Mouse (Mus musculus) gastrocnemius, adult 2 months (tissue): ENCODE results near the gene Plcg1. TPM values are rescaled to one million over a fixed set of nuclear protein-coding genes. Genes with fewer than 3 reads are reported as not detected.

Source experiments
- DNase-seq: peaks from one replicate; pipeline ENCODE4 v3.0.0; 2022
- H3K27ac ChIP-seq: fragments of 200-600 bp; 2 replicates; pipeline ENCODE4 v1.8.1; 2022; ENCODE audit warnings: mild to moderate bottlenecking
- H3K4me3 ChIP-seq: fragments of 200-600 bp; 2 replicates; pipeline ENCODE4 v1.8.1; 2022; ENCODE audit warnings: mild to moderate bottlenecking, moderate library complexity
- CTCF ChIP-seq: fragments of 200-600 bp; IDR thresholded peaks from 2 replicates; pipeline ENCODE4 v1.8.1; 2022; ENCODE audit warnings: antibody characterized with exemption, mild to moderate bottlenecking, moderate library complexity
- intact Hi-C: fragments of 180-260 bp; cut with DNase I; formaldehyde crosslinking; loops from one replicate; pipeline ENCODE4 v1.15.1; 2025
- long read RNA-seq, 2 experiments: library from polyadenylated mRNA; stranded (forward); transcript quantifications; one replicate each; pipeline ENCODE4 v2.0.0; 2021
- total RNA-seq, 2 experiments: library from RNA; stranded (reverse); gene quantifications; 2 replicates each; pipeline ENCODE4 v1.2.3; 2021

Gene Plcg1
- 10 to 100 TPM; 24.9 to 25.3 TPM for total RNA-seq
- long read RNA-seq, experiment 1, partial matches to known transcripts: 9 of 28 reads
- long read RNA-seq, experiment 1, other reads (novel, unspliced or antisense): 19 of 28 reads
- long read RNA-seq, experiment 2, partial matches to known transcripts: 22 of 39 reads
- long read RNA-seq, experiment 2, other reads (novel, unspliced or antisense): 17 of 39 reads

DNA sequence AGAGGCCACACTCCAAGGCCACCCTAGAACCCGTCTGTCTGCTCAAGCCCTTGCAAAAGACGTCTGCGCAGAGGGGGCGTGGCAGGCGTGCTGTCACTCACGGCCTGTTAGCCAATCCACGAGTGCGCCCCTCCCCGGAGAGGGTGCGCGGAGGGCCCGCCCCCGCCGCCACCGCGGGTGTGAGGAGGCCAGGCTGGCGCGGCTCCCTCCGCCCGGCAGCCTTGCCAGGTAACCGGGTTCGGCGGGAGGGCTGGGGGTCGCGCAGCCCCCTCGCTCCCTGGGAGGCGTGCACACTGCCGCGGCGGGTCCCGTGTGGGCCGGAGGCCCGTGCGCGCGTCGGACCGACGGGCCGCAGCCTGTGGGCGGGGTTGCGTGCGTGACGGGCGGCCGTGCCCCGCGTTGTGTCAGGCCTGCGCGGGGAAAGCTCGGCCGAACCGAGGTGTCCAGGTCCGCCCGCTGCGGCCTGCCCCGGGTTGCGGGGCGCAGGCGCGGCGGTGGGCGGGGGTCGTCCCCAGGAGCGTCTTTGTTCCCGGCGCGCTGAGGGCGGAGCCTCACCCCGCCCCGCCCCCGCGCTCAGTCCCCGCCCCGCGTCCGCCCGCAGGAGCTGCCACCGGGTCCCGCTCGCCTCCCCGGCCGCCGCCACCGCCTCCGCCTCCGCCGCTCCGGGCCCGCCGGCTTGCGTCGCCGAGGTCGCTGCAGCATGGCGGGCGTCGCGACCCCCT is at the start of gene Plcg1:
Plcg1 (plus strand) TSS at position 184 of the 722 bp plus-strand sequence.
- H3K4me3 ChIP-seq: peak within 1 kb of the TSS; percentile 96
- H3K27ac ChIP-seq: peak within 1 kb of the TSS; percentile 94
- TF ChIP-seq CTCF: no peak
- DNase-seq: peak; percentile 97
- intact Hi-C loops: loop anchor here (5.0 kb wide), 1 partner anchor 61 kb away; no protein-coding TSS in a partner anchor

- Histone ChIP-seq H3K4me3 (0 out of 2 replicates have a peak overlapping the region, but pooled peaks have one; percentile 5), H3K27ac (peak overlapping the region; percentile 65)
- DNase-seq: peak; percentile 63
- intact Hi-C loops: no loop called here
- no peak for TF ChIP-seq CTCF
These were observed 30.8 kb upstream of the Plcg1 start for GRCm38 (mm10) chr2:160700271-160700670.

DNA sequence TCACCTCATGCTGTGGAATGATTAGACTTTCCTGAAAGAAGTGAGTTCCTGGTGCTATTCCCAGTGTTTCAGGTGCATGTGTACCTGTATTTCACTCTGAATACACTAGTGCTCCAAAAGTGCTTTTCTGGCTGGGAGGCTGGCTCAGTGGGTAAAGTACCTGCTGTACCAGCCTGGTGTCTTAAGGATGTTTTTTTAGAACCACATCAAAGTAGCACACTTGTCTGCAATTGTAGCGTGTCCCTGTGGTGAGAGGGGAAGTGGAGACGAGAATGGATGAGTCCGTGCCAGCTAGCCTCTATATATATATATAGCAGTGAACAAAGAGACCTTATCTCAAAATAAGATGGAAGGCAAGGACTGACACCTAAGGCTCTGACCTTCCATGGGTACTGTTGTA is 29.5 kb upstream of the Plcg1 start:
- H3K27ac ChIP-seq: no peak overlapping the region
- no peak overlapping the region for H3K4me3 ChIP-seq
- TF ChIP-seq CTCF: no peak
- intact Hi-C loops: no loop called here
- DNase-seq: no peak

DNA sequence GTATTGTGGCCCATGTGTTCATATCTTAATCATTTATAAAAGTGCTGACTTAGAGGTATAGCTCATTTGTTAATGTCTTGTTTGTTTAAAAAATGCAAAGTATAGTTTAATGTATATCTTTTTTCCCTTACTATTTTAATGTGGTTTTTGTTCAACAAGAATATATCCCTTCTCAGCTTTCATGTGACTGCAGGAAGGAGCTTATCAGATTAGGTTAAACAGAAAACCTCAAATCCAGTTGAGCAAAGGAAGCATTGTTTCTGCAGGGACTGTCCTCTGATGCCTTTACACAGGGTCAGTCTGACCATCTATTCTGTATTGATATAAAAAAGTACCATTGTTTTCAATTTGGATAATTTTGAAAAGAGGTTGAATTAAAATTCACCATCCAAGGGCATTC is 28.3 kb upstream of the Plcg1 start:
- Histone ChIP-seq H3K27ac (no peak overlapping the region), H3K4me3 (no peak overlapping the region)
- intact Hi-C loops: no loop called here
- no peak for DNase-seq
- no peak for TF ChIP-seq CTCF

- DNase-seq: no peak
- no peak overlapping the region for H3K4me3 ChIP-seq
- intact Hi-C loops: no loop called here
- no peak overlapping the region for H3K27ac ChIP-seq
- TF ChIP-seq CTCF: no peak
These were observed 23.4 kb upstream of the Plcg1 start for GRCm38 (mm10) chr2:160707673-160708072.

DNA sequence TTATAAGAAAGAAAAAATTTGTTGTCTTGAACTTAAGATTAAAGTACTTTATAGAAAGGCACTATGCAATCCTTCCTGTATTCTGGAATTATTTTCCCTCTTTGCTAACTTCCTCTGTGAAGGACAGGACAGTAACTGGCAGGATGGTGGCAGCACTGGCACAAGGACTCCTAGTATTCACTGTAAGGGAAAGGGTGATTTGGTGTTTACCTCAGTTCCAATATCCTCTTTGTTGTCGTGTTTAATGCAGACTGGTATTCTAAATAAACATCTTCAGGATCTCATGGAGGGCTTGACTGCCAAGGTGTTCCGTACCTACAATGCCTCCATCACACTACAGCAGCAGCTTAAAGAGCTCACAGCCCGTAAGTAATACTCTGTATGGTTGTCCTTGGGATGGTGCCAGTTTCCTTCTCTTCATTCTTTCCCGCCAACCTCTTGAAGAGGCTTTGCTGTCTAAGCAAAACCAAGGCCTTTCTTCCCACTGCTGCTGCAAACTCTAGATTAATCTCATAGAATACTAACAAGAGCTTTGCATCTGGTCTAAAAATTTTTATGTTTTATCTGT is 15.6 kb upstream of the Plcg1 start:
- no peak for TF ChIP-seq CTCF
- DNase-seq: no peak
- Histone ChIP-seq H3K4me3 (no peak overlapping the region), H3K27ac (no peak overlapping the region)
- intact Hi-C loops: loop anchor here (2.0 kb wide), 1 partner anchor 171 kb away; no protein-coding TSS in a partner anchor

- intact Hi-C loops: loop anchor here (2.0 kb wide), 1 partner anchor 170 kb away; no protein-coding TSS in a partner anchor
- peak; percentile 69 for TF ChIP-seq CTCF
- Histone ChIP-seq H3K27ac (no peak overlapping the region), H3K4me3 (no peak overlapping the region)
- DNase-seq: no peak
These were observed 13.8 kb upstream of the Plcg1 start for GRCm38 (mm10) chr2:160717269-160717668.

- TF ChIP-seq CTCF: no peak
- H3K4me3 ChIP-seq: no peak overlapping the region
- no peak for DNase-seq
These were observed 12.3 kb upstream of the Plcg1 start for GRCm38 (mm10) chr2:160718811-160719210.

GRCm38 (mm10) chr2:160722714-160723113 is 8.4 kb upstream of the Plcg1 start:
- intact Hi-C loops: no loop called here
- no peak overlapping the region for H3K27ac ChIP-seq
- DNase-seq: no peak
- no peak overlapping the region for H3K4me3 ChIP-seq
- TF ChIP-seq CTCF: no peak

More at GRCm38 (mm10) chr2:160718811-160719210, 12.3 kb upstream of the Plcg1 start:
- no peak overlapping the region for H3K27ac ChIP-seq
- intact Hi-C loops: no loop called here

- Histone ChIP-seq H3K27ac (no peak overlapping the region), H3K4me3 (no peak overlapping the region)
- DNase-seq: no peak
- intact Hi-C loops: no loop called here
- TF ChIP-seq CTCF: no peak
These were observed 7.3 kb upstream of the Plcg1 start for GRCm38 (mm10) chr2:160723613-160724375.

GRCm38 (mm10) chr2:160724536-160724935 is 6.6 kb upstream of the Plcg1 start:
- intact Hi-C loops: no loop called here
- no peak for TF ChIP-seq CTCF
- H3K4me3 ChIP-seq: no peak overlapping the region
- no peak for DNase-seq
- peak overlapping the region; percentile 31; the same call in 1 of the 2 replicates for H3K27ac ChIP-seq
